Mouse (Mus musculus): Measurements from ENCODE around the gene Fxyd3. TPM values are rescaled to one million over a fixed set of nuclear protein-coding genes. Genes with fewer than 3 reads are reported as not detected.

The Fxyd3 gene
- total RNA-seq, 2 experiments from 2014 or later = not detected

DNA sequence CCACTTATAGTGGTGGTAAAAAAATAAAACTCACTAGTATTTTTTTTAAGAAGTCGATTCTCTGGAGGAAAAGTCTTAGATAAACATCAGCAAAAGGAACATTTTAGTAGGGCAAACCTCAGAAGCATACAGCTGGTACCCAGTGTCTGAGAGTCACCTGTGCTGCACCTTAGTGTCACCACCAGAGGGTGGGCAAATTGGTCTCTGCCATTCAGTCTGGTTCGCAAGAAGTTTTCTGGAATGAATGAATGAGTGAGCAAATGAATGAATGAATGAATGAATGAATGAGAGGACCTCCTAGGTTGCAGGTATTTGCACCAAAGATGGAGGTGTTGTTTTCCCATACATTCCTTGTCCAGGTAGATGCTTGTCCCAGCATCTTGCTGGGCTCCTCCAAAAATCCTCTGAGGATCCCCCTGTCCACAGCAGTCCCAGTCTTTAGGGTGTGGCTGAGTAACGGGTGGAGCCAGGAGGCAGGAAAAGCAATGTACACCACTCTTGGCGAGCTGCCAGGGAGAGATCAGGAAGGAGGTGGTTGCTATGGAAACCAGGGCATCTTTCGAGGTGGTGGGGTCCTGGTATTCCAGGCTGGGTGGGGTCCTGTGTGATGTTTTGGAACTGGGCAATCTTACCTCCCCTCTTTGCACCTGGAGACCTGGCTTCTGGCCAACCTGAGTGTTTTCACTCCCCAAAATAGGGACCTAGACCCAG is 27.2 kb downstream of the Fxyd3 start:
- DNase-seq = peak in 1 of 2 experiments; percentile 10

DNA sequence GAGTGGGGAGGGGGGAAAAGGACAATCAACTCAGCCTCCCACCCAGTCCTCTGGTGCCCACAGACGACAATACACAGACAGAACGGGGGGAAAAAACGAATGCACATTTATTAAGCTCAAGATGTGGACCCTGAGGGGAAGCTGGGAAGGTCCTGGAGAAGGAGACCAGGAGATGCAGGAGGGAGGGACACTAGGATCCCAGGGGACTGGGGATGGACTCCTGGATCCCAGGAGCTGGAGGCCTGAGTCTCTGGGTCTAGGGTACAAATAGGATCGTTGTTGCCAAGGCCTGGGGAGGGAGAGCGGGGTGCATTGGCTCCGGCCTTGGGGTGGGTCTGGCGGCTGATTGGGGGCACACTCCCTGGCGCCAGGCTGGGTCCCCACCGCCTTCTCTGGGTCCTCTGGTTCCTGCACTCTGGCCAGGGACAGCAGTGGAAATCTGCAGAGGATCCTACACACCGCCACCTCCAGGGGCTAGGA is 34.0 kb downstream of the Fxyd3 start, which contains the start of gene Fxyd5:
Fxyd5 (minus strand) TSS at position 51 of the 480 bp plus-strand sequence.
- no peak for DNase-seq

DNA sequence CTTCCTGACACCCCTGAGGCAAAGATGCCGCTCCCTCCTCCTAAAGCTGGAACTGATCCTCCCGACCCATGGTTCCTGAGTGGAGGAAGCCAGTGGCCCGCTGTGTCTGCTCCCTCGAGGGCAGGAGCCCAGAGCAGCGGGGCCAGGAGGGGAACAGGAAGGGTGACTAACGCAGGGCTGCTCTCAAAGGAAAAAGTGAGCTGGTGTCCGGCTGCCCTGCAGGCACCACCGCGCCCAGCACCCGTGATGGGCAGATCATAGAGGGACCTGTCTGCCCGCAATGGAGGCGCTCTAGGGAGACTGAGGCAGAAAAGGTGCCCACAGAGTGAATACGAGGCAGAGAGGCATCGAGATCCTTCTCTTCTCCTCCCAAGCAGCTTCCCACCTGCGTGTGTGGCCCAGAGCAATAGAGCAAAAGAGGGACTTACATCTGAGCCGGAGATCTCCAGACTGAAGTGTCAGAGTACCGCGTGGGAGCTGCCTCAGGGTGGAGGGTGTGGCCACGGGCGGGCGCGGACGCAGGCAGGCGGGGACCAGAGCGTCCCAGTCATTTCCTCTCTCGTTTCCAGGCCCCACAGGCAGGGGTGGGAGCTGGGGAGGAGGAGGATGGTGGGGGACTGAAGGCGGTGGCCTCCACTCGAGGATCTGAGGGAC is 34.7 kb downstream of the Fxyd3 start:
- no peak for DNase-seq

DNA sequence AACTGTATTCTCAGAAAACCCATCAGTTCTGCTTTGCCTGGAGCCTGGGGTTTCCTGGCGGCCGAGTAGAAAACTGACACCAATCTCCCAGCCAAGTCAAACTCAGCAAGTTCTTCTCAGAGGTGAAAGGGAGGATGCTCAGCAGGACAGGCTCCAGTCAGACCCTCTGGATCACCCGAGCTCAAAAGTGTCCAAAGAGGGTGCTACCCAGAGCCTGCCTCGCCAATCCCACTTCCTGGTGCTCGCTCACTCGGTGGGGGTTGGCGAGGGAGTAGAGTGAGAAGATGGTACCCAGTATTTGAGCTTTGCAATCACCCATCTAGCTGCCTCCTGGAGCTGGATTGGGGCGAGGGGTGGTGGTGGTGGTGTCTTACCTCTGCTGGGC is 35.5 kb downstream of the Fxyd3 start:
- no peak for DNase-seq

DNA sequence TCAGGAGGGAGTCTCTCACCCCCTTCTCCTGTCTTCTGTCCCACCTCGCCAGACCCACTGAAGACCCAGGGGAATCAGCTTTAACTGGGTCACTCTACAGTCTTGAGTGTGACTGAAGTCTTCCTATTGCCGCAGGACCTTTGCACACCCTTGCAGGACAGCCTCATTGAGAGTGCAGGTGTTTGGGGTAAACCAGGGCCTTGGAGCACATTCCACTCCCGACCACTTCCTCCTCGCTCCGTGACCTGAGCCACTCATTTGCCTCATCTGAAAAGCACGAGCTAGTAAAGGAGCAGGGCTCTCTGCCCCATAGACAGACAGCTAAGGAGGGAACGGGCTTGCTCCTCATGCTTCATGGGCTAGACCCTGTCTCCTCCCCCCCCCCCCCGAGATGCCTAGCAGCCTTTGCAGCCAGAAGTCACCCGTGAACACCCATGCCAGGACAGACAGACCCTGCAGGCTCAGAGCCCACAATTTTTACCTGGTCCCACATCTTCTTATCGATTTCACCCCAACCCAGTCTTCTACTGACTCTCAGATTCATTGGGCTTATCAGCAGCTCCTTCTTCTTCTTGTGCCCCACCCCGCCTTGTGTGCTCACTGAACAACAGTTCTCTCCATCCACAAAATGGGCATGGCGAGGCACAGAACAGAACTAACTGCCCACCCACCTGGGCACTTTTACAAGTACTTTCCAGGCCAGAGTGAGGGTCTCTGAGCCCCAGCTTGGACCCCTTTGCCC is 36.1 kb downstream of the Fxyd3 start:
- DNase-seq = no peak

DNA sequence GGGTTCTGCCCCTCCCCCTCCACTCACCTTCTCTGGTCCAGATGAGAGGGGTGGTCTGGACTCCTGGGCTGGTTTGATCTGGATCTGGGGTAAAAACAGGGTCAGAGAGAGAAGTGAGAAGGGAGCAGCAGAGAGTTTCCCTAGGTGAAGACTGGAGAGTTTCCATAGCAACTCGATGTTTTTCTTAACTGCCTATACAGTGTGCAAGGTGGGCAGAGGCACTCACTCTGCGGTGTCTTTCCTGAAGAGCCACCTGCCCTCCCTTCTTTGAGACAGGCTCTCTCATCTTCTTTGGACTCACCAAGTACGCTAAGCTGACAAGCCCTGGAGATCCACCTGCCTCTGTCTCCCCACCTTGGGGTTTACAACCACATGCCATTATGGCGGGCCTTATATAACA is 37.5 kb downstream of the Fxyd3 start:
- DNase-seq = no peak

DNA sequence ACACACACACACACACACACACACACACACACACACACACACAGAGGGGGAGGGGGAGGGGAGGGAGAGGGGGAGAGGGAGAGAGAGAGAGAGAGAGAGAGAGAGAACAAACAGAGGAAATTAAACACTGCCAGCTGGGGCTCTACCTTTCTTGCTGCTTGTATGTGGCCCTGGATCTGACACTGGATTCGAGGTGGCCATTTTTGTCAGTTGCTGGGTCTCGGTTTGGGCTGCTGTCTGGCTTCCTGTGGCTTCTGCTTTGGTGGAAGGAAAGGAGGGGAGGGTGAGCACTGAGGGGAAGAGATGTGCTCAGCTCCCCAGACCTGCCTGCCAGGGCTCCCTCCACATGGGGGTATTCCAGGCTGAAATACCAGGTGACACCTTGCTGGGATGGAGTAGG is 38.8 kb downstream of the Fxyd3 start:
- no peak for DNase-seq

DNA sequence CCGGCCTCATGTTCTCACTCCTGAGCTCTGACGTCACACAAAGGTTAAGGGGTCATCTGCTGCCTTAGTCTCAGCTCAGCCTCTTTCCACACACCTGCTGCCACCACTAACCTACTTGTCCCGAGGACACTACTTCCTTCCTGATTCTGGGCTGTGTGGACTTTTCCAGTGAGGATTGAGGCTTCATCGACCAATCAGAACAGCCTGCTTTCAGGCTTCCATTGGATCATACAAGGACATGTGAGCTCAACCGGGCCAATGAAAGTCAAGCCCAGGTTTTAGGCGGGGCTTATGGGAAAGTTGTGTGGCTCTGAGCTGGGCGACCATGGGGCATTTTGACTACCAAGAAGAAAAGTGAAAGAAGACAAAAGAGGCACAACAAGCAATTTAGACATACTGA is 39.6 kb downstream of the Fxyd3 start:
- DNase-seq = no peak

DNA sequence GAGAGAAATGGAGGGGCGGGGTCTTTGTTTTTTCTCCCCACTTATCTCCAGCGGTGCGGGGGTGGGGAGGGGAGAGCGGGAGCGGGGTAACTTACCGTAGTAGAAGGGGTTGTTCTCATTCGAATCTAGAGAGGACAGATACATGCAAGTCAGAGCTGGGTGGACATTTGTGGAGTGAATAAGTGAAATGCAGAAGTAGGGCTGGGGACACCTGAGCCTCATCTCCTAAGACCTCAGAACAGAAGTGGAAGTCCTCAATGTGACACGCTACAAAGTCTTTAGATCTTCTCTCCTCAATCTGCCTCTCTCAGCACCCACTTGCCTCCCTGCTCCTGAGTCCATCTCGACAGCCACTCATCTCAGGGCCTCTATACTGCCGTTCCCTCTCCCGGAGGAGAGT is 41.2 kb downstream of the Fxyd3 start:
- no peak for DNase-seq

DNA sequence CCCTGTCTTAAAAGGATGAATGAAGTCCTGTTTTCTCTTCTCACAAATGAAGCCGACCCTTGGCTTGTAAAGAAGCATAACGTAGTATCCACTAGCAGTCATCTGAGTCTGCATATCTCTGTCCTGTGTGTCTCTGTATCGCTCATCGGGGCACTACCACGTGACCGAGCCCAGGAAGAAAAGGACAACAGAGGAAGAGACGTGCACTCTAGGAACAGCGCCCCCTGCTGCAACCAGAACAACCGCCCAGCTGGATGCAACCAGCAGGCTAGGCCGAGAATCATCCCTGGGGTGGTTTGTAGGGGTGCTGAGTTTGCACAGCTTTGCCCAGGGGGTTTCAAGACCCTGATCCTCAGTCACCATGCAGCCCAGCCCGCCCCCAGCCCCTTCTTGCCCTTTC is 41.7 kb downstream of the Fxyd3 start:
- no peak for DNase-seq

DNA sequence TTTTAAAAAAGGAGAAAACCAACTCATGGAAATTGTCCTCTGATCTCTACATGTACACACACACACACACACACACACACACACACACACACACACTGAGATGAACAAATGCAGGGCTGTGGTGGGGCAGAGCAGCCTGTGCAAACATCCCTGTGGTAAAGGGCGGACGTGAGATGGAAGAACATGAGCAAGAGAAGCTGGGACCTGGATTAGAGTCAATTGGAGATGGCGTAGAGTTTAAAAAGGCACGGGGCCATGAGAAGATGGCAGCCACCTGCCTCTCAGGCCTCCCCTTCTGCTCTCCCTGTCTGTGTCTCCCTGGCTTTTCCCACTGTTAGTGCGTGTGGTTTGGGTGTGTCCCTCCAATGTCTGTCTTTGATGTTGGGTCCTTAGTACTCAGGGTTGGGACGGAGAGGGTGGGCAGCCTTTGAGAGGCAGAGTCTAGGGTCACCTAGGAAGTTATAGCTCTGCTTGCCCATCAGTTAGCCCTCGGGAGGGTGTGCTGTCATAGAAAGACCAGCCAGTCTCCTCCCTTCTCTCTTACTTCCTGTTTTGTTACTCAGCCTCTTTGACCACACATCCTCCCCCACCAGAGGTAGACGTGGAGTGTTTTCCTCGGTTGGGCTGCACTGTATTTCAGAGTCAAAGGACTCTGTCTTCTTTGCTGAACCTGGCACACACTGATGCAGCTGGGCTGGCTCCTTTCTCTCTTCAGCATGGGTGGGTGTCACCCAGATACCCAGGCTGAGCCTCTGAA is 42.9 kb downstream of the Fxyd3 start:
- no peak for DNase-seq

DNA sequence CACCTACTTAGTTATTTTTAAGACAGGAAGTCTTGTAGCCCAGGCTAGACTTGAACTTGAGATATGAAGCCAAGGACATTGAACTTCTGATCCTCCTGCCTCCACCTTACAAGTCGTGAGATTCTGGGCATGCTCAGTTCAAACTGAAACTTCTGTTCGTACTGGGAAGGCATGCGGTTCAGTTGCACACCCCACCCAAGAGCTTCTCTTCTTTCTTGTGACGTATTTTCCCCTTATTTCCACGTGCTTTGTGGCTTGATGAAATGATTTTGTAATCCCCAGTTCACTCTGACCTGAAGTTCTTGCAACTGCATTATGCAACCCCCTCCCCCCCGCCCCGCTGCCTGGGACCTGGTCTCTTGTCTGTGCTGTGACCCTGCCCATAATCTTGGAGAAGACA is 44.8 kb downstream of the Fxyd3 start:
- no peak for DNase-seq

DNA sequence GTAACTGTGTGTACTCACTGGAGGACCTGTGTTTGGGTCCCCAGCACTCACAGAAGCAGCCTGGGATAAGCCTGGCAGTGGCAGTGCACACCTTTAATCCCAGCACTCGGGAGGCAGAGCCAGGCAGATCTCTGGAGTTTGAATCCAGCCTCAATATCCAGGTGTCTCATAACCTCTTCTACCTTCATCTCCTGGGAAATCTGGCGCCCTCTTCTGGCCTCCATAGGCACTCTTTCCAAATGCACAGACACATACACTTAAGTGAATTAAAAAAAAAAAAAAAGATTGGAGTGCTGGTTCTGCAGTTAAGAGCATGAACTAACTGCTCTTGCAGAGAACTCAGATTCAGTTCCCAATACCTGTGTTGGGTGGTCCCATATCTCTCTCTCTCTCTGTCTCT is 45.8 kb downstream of the Fxyd3 start:
- DNase-seq = no peak

DNA sequence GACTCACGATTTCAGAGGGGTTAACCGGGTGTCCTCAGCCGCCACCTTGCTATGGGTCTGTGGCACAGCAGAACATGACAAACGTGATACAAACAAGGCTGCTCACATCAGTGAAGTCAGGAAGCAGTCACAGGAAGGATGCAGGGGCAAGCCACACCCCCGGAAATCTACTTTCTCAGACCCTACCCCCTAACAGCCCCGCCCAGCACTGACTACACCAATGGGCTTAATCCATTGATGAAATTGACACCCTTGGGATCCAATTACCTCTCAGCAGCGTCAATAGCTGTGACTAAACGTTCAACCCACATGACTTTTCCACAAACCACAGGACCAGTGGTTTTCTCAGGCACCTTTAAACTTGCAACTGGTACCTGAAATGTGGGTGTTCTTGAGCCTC is 47.9 kb downstream of the Fxyd3 start:
- no peak for DNase-seq

Small RNA genes lying within 50 kb of the gene (microRNA-seq; reads per million reads assigned to microRNA genes)
- 0 reads per million in 2 experiments for gene Mir7050

Other genes with a start within 250 kb of the Fxyd3 start
- gene Ffar3, start 220.5 kb downstream of the Fxyd3 start, total RNA-seq (2021) = not detected
- not detected for gene Ffar1, start 215.1 kb downstream of the Fxyd3 start, total RNA-seq (2021)
- not detected for gene Cd22, start 196.4 kb downstream of the Fxyd3 start, total RNA-seq (2021)
- 100 to 1,000 TPM; 196 to 197 TPM for gene Mag, start 161.8 kb downstream of the Fxyd3 start, total RNA-seq (2021)
- not detected for gene Hamp2, start 152.0 kb downstream of the Fxyd3 start, total RNA-seq (2021)
- not detected for gene Hamp, start 132.7 kb downstream of the Fxyd3 start, total RNA-seq (2021)
- gene Usf2, start 119.9 kb downstream of the Fxyd3 start, total RNA-seq (2021) = 100 to 1,000 TPM; 116 to 126 TPM
- 1 to 10 TPM; 7.5 to 7.7 TPM for gene Lsr, start 103.2 kb downstream of the Fxyd3 start, total RNA-seq (2021)
- gene Fam187b, start 102.9 kb downstream of the Fxyd3 start, total RNA-seq (2021) = under 1 TPM; 0.17 to 0.43 TPM
- 10 to 100 TPM; 23.3 to 26.5 TPM for gene Fxyd5, start 34.2 kb downstream of the Fxyd3 start, total RNA-seq (2021)
- gene Fxyd7, start 25.2 kb downstream of the Fxyd3 start, total RNA-seq (2021) = 100 to 1,000 TPM; 111 to 125 TPM
- gene Fxyd1, start 19.5 kb downstream of the Fxyd3 start, total RNA-seq (2021) = 100 to 1,000 TPM in 1 of 2 experiments, 10 to 100 TPM in 1; 85.4 to 102 TPM
- 10 to 100 TPM; 32.5 to 36.7 TPM for gene Lgi4, start 17.4 kb downstream of the Fxyd3 start, total RNA-seq (2021)
- gene Hpn, start 38.6 kb upstream of the Fxyd3 start, total RNA-seq (2021) = 1 to 10 TPM; 4.6 to 6.8 TPM
- 100 to 1,000 TPM; 548 to 620 TPM for gene Scn1b, start 50.3 kb upstream of the Fxyd3 start, total RNA-seq (2021)
- gene Gramd1a, start 79.2 kb upstream of the Fxyd3 start, total RNA-seq (2021) = 100 to 1,000 TPM; 111 to 118 TPM
- gene Scgb2b2, start 213.8 kb upstream of the Fxyd3 start, total RNA-seq (2021) = not detected
- gene Scgb1b2, start 215.1 kb upstream of the Fxyd3 start, total RNA-seq (2021) = not detected